Mouse (Mus musculus) kidney, embryonic 14.5 days (tissue): ENCODE data around the gene Axin2. TPM values are rescaled to one million over a fixed set of nuclear protein-coding genes. Genes with fewer than 3 reads are reported as not detected.

Experiments
- ATAC-seq: fragments of 200-750 bp; cut with Nextera tagmentation; 2 replicates; pipeline ENCODE4 v1.8.0; 2017; ENCODE audit warnings: moderate number of reproducible peaks, mild to moderate bottlenecking, moderate TSS enrichment, moderate library complexity; ENCODE audit not compliant: low FRiP score, low TSS enrichment
- H3K27ac ChIP-seq: fragments of 300-500 bp; sonication (generic); 2 replicates; pipeline ENCODE4 v1.5.1; 2014; ENCODE audit warnings: low read depth, mild to moderate bottlenecking, low read length, moderate library complexity, mixed read lengths
- H3K27me3 ChIP-seq: fragments of 300-500 bp; sonication (generic); 2 replicates; pipeline ENCODE4 v1.6.1; 2014; ENCODE audit warnings: mild to moderate bottlenecking, low read length; ENCODE audit not compliant: control insufficient read depth, insufficient read depth
- H3K36me3 ChIP-seq: fragments of 300-500 bp; sonication (generic); 2 replicates; pipeline ENCODE4 v1.6.1; 2014; ENCODE audit warnings: low read length, mixed read lengths; ENCODE audit not compliant: control insufficient read depth, insufficient read depth
- H3K4me1 ChIP-seq: fragments of 300-500 bp; sonication (generic); 2 replicates; pipeline ENCODE4 v1.6.1; 2014; ENCODE audit warnings: low read length, mixed read lengths; ENCODE audit not compliant: control insufficient read depth, insufficient read depth
- H3K4me2 ChIP-seq: fragments of 300-500 bp; sonication (generic); replicated peaks from 2 replicates; pipeline ENCODE4 v1.6.1; 2014; ENCODE audit warnings: low read depth, mild to moderate bottlenecking, low read length
- H3K4me3 ChIP-seq: fragments of 300-500 bp; sonication (generic); 2 replicates; pipeline ENCODE4 v1.5.1; 2014; ENCODE audit warnings: mild to moderate bottlenecking, low read length
- H3K9ac ChIP-seq: fragments of 300-500 bp; sonication (generic); 2 replicates; pipeline ENCODE4 v1.6.1; 2014; ENCODE audit warnings: low read depth, mild to moderate bottlenecking, low read length, moderate library complexity
- H3K9me3 ChIP-seq: fragments of 300-500 bp; sonication (generic); 2 replicates; pipeline ENCODE4 v1.6.1; 2016; ENCODE audit warnings: low read length; ENCODE audit not compliant: control insufficient read depth
- WGBS: fragments of 180-500 bp; shearing (Covaris S2); extraction: QIAGEN DNeasy Blood & Tissue Kit; methylation state at CpG from one replicate; pipeline ENCODE4 v1.1.7; 2014; 5-methylcytosine and 5-hydroxymethylcytosine counted together
- polyA plus RNA-seq: library from polyadenylated mRNA; unstranded; fragments of >200 nt; fragmentation: Nextera tagmentation; extraction: Ambion mirVana; gene quantifications from 2 replicates; pipeline ENCODE4 v1.2.1, GENCODE M21; 2014

The Axin2 gene
- polyA plus RNA-seq, 1 experiment from 2014 or later, result 8.0 TPM

GRCm38 (mm10) chr11:108898063-108898462 is 22.1 kb upstream of the Axin2 start:
- no peaks in the 10 kb centered on the region for H3K9me3 ChIP-seq
- H3K9ac ChIP-seq, result no peak overlapping the region
- ATAC-seq, result no peak
- WGBS, result 68% methylated on average over 9 of the region's 9 CpGs
- no peak overlapping the region for H3K4me3 ChIP-seq
- no peaks in the 10 kb centered on the region for H3K36me3 ChIP-seq
- H3K4me1 ChIP-seq, result no peaks in the 10 kb centered on the region; the same call in 1 of the 2 replicates
- H3K4me2 ChIP-seq, result no peak overlapping the region
- H3K27ac ChIP-seq, result no peak overlapping the region
- no peaks in the 10 kb centered on the region; the same call in 1 of the 2 replicates for H3K27me3 ChIP-seq

- 86% methylated on average over 6 of the region's 6 CpGs for WGBS
- Histone ChIP-seq H3K4me1 (no peaks in the 10 kb centered on the region; the same call in 1 of the 2 replicates), H3K36me3 (no peaks in the 10 kb centered on the region), H3K27me3 (no peaks in the 10 kb centered on the region; the same call in 1 of the 2 replicates), H3K4me3 (no peak overlapping the region), H3K4me2 (no peak overlapping the region), H3K27ac (no peak overlapping the region), H3K9ac (no peak overlapping the region), H3K9me3 (no peaks in the 10 kb centered on the region)
- no peak for ATAC-seq
These were observed 21.7 kb upstream of the Axin2 start for GRCm38 (mm10) chr11:108898483-108898882.

DNA sequence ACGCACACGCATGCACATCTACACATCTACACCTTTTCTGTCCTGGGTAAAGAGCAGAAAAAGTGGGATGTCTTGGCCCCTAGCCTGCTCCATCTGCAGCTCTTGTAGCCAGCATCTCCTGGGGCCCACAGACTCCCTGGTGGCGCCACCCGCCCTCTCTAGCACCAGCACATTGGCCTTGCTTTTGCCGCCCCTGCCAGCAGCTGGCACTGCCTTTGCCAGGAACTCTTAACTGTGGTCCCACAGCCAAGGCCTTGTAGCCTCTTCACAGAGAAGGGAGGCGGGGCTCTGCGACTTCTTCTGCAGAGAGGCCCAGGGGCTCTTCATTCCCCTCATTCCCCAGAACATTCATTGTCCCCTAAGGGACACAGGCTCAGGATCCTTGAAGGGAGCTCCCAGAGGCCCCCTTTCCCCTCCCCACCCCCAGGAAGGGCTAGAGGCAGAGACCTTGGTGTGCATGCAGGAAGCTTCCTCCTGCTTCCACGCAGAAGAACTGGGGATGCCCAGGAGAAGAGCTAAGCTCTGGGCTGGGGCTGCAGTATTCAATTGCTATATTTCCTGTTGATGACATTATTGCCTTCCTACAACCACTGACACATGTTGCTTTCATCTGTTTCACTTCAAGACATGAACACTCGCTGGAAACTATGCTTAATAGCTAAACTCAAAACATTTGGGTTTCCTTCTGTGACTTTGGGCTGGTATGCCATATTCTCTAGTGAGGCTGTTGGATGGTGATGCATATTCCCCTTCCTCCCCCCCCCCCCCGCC is 19.2 kb upstream of the Axin2 start:
- no peaks in the 10 kb centered on the region for H3K27me3 ChIP-seq
- H3K27ac ChIP-seq, result no peak overlapping the region
- 79% methylated on average over 9 of the region's 10 CpGs for WGBS
- H3K4me3 ChIP-seq, result no peak overlapping the region
- no peak overlapping the region for H3K4me2 ChIP-seq
- H3K4me1 ChIP-seq, result no peaks in the 10 kb centered on the region
- H3K9ac ChIP-seq, result no peak overlapping the region
- H3K9me3 ChIP-seq, result no peaks in the 10 kb centered on the region
- no peak for ATAC-seq
- no peaks in the 10 kb centered on the region for H3K36me3 ChIP-seq

DNA sequence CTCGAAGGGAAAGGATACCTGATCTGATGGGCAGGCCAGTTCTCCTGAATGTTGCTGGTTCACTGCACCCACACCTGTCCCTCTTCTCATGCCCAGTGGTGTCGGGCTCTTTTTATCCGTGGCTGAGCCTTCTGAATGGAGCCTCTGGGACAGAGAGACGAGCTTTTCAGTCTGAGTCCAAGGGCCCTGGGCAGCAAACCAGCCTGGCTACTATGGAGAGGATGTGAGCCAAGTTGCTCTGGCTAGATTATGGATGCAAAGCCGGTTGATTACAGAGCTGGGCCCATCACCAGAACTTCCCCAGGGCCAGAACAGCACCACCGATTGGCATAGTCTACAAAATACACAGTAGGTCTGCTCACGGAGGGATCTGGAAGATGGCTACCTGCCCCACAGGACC is 18.5 kb upstream of the Axin2 start:
- H3K4me2 ChIP-seq, result no peak overlapping the region
- no peaks in the 10 kb centered on the region for H3K9me3 ChIP-seq
- H3K27me3 ChIP-seq, result no peaks in the 10 kb centered on the region
- H3K9ac ChIP-seq, result no peak overlapping the region
- no peak for ATAC-seq
- no peaks in the 10 kb centered on the region for H3K36me3 ChIP-seq
- no peak overlapping the region for H3K27ac ChIP-seq
- H3K4me1 ChIP-seq, result no peaks in the 10 kb centered on the region
- WGBS, result 61% methylated on average over 7 of the region's 7 CpGs
- H3K4me3 ChIP-seq, result no peak overlapping the region

DNA sequence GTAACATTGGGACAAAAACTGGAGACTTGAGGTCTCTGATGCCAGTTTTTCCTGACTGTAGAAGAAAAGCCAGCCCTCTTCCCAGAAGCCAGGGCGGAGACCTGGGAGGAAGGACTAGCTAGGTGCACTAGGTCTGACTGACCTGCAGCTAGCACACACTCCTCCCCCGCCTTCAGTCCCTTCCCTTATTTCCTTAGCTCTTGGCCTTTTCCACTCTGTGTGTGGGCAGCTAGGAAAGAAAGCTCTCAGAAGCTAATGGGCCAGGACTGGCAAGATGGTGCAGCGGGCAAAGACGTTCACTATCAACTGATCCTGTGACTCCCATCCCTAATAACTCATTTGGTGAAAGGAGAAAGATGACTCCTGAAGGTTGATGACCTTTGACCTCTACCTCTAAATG is 17.8 kb upstream of the Axin2 start:
- WGBS, result 41% methylated on average over 4 of the region's 4 CpGs
- no peak overlapping the region for H3K9ac ChIP-seq
- ATAC-seq, result no peak

DNA sequence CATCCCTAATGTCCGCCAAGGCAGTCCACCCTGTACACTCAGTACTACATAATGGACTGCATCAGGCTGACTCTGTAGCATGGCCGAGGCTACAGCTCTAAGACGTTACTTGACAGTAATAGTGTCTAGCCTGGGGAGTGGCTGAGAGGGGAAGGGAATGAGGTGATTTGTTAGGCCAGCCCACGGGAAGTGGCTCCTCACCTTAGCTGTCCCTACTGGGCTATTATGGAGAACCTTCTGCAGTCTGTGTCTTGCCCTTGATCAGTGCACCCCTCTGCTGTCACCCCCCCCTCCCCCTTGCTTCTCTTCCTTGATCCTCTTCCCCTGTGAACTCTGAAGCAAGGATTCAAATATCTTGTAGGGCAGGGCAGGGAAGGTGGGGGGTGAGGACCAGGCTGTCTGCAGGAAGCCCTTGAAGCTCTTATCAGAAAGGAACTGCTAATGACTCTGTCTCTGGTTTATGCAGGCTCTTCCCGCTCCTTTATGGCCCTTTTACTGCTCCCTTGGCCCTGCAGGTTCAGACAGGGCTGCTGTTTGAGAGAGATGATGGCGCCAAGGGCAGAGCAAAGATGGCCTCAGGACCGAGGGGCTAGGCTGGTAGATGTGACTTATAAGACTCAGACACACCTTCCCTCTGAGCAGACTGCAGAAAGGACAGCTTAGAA is 13.4 kb upstream of the Axin2 start:
- WGBS, result 35% methylated on average over 7 of the region's 7 CpGs
- H3K9me3 ChIP-seq, result no peaks in the 10 kb centered on the region
- no peak overlapping the region for H3K9ac ChIP-seq
- peaks cover 3% of the 10 kb centered on the region; the same call in 1 of the 2 replicates for H3K27me3 ChIP-seq
- ATAC-seq, result no peak
- H3K4me1 ChIP-seq, result peaks cover 14% of the 10 kb centered on the region
- H3K4me2 ChIP-seq, result no peak overlapping the region
- H3K27ac ChIP-seq, result no peak overlapping the region
- H3K36me3 ChIP-seq, result no peaks in the 10 kb centered on the region
- H3K4me3 ChIP-seq, result no peak overlapping the region

More for the DNA sequence above, 17.8 kb upstream of the Axin2 start:
- Histone ChIP-seq H3K4me3 (no peak overlapping the region), H3K4me1 (no peaks in the 10 kb centered on the region), H3K27me3 (no peaks in the 10 kb centered on the region), H3K36me3 (no peaks in the 10 kb centered on the region), H3K27ac (no peak overlapping the region), H3K9me3 (no peaks in the 10 kb centered on the region), H3K4me2 (no peak overlapping the region)

DNA sequence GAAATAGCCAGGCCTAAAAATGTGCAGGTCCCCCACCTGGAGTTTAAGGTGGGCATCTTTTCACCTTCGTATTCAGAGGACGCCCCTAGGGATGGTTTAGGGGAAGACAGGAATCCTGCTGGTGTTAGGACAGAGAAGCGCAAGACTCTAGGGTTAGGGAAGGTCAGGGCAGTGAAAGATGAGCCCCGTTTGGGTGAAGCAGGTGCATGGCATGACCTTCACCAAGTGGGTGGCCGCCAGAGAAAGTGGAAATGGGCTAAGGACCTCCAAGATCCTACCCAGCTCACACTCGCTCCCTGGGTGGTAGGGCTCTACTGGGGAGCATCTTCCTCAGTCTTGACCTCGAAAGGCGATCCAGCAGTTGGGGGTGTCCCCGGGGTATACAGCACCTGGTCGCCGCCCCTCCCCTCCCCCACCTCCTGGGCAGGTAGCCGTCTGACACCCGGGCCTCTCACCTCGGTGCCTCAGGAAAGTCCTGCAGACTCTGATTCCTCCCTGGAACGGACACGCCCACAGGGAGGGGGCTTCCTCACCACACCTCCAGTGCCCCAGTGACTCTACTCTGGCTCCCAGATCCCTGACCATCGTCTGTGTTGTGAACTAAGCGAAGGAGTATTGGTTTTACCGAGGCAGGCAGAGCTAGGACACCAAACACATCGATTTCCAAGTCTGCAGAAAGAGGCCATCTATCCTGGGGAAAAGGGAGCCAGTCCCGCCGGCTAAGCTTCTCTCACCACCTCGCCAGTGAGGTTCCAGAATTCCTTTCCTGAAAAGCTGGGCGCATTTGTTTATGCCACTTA is 10.6 kb upstream of the Axin2 start:
- peak; percentile 21 for ATAC-seq
- WGBS, result 6% methylated on average over 21 of the region's 24 CpGs
- 0 out of 2 replicates have a peak overlapping the region, but pooled peaks have one; percentile 34 for H3K9ac ChIP-seq
- no peaks in the 10 kb centered on the region for H3K36me3 ChIP-seq
- H3K27me3 ChIP-seq, result peaks cover 3% of the 10 kb centered on the region; the same call in 1 of the 2 replicates
- H3K27ac ChIP-seq, result no peak overlapping the region
- peak overlapping the region; percentile 14; the same call in 1 of the 2 replicates for H3K4me3 ChIP-seq
- H3K4me2 ChIP-seq, result peak overlapping the region; percentile 50
- H3K9me3 ChIP-seq, result no peaks in the 10 kb centered on the region
- H3K4me1 ChIP-seq, result peaks cover 14% of the 10 kb centered on the region

DNA sequence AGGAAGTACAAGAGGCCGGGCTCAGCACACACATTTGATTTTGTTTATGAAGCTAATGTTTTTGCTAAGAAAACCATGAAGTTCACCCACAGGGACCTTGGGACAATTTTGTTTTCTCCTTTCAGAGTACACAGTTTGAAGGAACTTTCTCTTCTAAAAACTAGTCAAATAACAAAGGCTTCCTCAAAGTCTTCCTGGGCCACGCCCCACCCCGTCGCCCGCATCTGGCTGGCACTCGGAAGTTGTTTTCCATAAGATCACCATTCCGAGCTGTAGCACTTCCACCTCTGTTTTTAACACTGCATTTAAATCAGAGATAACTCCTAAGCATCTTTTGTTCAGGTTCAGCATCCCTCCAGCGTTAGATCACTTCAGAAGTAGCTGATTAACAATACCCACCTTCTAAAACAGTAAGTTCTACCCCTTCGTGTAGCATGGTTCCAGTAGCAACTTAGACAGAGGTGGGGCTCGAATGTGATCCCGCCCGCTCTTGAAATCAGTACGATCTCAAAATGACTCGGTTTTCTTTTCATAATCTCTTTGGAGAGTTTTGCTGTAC is 9.7 kb upstream of the Axin2 start:
- H3K4me2 ChIP-seq, result peak overlapping the region; percentile 50
- no peaks in the 10 kb centered on the region for H3K9me3 ChIP-seq
- no peaks in the 10 kb centered on the region for H3K36me3 ChIP-seq
- peaks cover 14% of the 10 kb centered on the region for H3K4me1 ChIP-seq
- H3K9ac ChIP-seq, result 0 out of 2 replicates have a peak overlapping the region, but pooled peaks have one; percentile 28
- peak overlapping the region; percentile 14; the same call in 1 of the 2 replicates for H3K4me3 ChIP-seq
- WGBS, result 4% methylated on average over 14 of the region's 14 CpGs
- no peak overlapping the region for H3K27ac ChIP-seq
- H3K27me3 ChIP-seq, result peaks cover 3% of the 10 kb centered on the region; the same call in 1 of the 2 replicates
- no peak for ATAC-seq
